Mouse (Mus musculus) ZHBTc4 (cell line): ENCODE data around the gene Myo3b.

Experiments used
- DNase-seq: peaks from one replicate; pipeline ENCODE4 v3.0.0-alpha.2; 2011; ENCODE audit warnings: low read depth, low spot score

Myo3b gene

GRCm38 (mm10) chr2:70278425-70279277 is 239.7 kb downstream of the Myo3b start:
- peak; percentile 96 for DNase-seq

- no peak for DNase-seq
Measured at GRCm38 (mm10) chr2:70284109-70284508, 245.2 kb downstream of the Myo3b start.

DNA sequence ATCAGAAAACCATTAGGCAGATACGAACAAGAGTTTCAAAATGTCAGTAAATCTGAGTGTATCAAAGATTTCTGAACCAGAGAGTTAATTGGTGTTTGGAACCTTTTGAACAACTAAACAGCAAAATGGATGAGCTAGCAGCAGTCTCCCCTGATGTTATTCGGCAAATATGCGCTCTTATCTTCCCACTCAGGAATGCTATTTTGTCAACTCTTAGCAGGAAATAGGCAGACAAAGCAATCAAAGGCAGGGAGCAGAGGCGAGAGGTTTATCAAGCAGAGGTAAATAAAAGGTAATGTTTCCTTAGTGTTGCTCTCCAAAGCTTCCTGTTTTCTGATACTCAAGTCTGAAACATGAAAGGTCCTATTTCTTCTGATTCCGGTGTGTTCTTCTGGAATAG is 252.1 kb downstream of the Myo3b start:
- no peak for DNase-seq

GRCm38 (mm10) chr2:70292776-70293175 is 253.8 kb downstream of the Myo3b start:
- peak; percentile 64 for DNase-seq

DNA sequence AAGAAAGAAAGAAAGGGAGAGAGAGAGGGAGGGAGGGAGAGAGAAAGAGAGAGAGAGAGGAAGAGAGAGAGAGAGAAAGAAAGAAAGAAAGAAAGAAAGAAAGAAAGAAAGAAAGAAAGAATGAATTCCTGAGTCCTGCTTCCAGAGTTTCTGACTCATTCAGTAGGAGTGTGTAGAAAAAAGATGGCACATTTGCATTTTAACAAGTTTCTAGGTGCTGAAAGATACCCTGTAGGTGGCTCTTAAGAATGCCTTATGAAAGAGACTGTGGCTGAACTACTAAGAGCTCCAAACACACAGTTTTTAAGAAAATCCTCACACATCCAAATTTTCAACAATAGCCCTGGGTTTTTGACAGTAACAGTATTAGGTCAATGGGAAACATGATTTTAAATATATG is 264.0 kb downstream of the Myo3b start:
- DNase-seq: no peak

DNA sequence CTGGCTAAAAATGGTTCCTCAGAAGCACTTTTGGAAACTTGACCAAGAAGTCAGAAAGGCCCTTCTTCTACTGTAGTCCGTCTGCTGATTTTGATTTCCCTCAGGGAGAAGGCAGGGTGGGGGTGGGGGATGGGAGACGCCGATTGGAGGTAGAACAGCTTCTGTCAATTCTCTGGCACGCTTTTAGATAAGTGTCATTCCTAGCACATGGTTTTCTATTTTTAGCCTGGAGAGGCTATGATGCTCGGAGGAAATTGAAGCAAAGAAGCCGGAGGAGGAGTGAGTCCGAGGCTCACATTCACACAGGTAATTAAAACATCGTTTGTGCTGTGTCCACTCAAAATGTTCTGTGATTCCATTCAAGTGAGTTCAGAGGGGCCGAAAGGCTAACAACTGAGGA is 276.2 kb downstream of the Myo3b start:
- DNase-seq: no peak

- DNase-seq: no peak
Measured at GRCm38 (mm10) chr2:70315734-70316133, 276.8 kb downstream of the Myo3b start.

DNA sequence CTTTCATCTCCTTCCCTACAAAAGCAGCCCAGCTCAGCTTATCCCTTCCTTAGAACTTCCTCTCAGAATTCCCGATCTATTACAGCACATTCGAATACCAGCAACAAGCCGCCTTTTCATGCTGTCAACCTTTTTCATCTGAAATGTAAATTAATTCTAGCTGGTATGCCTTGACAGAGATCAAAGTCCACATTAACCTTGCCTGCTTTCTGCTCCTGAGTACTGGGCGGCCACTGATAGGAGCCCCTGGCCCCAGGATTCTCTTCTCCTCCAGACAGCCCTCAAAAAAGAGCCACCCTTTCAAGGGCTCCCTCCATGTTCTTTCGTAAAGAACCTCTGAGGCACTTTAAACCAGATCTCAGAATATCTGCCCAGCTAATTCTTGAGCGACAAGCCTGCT is 278.9 kb downstream of the Myo3b start:
- DNase-seq: no peak

DNA sequence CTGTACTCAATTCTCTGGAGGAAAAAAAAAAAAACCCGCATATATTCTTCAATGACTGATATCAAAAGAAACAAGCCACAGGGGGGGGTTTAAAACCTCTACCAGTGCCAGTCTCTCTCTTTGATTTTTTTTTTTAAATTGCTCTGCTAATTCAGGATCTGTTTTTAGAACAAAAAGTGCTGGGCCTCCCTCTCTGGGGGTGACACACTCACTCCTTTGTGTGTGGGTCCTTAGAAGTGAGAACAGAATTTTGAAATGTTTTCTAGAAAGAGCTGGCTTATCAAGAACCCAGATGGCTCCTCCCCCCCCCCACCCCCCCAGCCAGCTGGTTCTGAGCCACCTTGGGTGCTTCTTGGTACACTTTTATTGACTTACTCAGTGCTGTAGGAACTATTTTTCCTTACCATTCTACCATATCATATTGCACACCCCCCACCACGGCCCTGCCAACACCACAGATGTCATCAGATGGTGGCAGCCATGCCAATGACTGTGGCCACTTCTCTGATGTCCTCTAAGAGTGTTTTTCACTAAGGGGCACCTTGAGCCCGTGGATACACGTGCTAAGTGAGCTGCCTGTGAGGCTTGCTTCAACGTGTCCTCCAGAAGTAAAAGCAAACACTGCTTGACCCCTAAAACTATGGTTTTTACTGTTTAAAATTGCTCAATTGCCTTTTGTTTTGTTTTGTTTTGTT is 280.1 kb downstream of the Myo3b start:
- no peak for DNase-seq

GRCm38 (mm10) chr2:70322767-70323166 is 283.8 kb downstream of the Myo3b start:
- DNase-seq: no peak

DNA sequence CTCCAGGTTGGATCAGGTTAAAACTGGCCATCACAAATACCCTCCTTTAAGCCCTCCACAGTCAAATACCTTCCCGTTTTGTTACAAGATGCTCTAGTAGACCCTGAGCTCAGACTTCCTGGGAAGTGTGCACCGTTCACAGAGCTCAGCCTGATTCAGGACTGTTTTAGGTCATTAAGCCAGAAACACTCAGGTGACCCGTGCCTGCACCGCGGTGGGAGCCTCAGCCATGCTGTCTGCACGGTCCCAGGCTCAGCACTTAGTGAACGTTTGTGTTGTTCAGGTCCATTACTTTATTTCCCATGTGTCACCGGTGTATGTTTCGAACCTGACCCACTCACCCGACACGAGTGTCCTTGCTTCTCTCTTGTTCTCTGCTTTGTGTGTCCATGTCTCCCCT is 288.7 kb downstream of the Myo3b start:
- DNase-seq: peak; percentile 35

- no peak for DNase-seq
Measured at GRCm38 (mm10) chr2:70332905-70333304, 294.0 kb downstream of the Myo3b start.

GRCm38 (mm10) chr2:70333553-70333952 is 294.6 kb downstream of the Myo3b start:
- DNase-seq: no peak

DNA sequence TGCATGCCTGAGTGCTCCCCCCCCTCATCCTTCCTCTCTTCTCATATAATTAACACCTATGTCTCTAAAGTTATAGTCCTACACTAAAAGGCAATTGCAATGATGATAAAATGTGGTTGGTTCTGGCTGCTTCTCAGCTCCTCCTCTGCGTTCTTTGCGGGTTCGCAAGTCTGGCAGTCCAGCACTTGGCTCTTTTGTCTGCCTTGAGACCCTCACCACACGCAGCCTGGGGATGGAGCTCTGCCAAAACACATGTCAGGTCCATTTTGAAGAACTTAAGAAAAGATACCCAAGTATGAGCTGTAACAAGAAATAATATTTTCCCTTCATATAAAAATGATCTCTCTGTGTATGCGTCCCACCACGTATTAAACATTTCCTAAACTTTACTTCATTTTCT is 297.6 kb downstream of the Myo3b start:
- DNase-seq: no peak

GRCm38 (mm10) chr2:70337208-70337611 is 298.3 kb downstream of the Myo3b start:
- DNase-seq: peak; percentile 21

DNA sequence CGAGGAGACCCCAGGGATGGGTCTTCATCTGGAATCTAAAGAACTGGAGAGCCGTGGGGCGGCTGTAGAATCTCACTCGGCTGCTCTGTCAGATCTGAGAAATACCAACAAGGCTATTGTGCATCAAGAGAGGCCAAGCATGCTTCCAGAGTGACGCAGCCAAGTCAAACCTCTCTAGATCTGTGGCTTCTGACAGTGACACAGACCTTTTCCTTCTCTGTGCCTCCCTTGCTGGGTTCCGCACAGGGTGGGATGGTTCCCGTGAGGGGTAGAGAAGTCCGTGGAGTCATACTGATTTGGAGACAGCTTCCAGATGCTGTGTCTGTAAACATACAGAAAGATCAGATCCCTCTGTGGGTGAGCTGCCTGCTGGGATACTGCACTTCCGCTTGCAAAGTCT is 298.9 kb downstream of the Myo3b start:
- no peak for DNase-seq

- DNase-seq: no peak
Measured at GRCm38 (mm10) chr2:70339061-70339460, 300.1 kb downstream of the Myo3b start.

- peak; percentile 73 for DNase-seq
Measured at GRCm38 (mm10) chr2:70339501-70339900, 300.6 kb downstream of the Myo3b start.

DNA sequence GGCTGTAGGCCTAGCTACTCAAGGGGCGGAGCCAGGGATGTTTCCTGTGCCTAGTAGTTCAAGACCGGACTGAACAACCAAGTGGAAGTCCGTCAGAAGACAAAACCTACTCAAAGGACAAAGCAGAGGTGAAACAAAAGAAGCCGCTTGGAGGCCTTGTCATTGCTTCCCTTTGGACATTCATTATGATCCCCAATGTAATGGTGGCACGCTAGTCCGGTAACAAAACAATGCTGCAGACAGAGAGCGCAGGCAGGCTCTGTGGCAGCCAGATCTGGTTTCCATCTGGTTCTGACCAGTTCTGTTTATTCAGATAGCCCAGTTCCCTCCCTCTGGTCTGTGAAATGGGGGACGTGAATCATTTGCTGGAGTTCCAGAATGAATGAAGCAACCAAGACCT is 301.3 kb downstream of the Myo3b start:
- peak; percentile 95 for DNase-seq

DNA sequence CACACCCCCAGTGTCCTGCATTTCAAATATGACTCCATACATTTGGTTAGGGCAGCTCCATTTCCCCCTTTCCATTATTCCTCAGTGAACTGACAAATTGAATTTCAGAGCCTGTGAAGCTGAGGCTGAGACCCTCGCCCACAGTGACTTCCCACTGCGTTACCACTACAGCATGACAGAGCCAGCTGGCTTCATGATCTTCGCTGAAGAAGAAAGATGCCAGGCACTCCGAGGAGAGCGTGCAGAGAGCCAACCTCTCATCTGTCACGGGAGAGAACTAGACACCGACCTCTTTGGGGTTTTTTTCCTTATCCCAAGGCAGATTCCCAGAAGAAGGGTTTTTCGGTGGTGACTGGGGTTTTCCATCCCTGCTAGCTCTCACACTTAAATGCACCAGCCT is 306.2 kb downstream of the Myo3b start:
- DNase-seq: no peak

DNA sequence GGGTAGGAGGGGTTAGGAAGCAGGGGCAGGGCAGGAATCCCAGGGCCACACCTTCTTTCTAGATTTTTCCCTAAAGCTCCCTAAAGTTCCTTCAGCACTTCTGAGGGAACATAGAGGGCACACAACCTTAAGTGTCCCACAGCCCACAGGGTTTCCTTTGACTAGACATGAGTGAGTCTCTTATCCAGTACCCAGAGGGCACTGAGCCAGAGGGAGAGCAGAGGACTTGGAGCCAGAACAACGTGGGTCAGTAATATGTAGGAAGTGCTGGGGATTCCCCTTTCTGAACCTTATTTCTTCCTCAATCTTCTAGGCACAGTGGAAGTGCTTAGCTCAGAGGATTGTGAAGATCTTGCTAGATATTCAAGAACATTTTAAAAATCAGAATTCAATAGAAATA is 308.6 kb downstream of the Myo3b start:
- no peak for DNase-seq

DNA sequence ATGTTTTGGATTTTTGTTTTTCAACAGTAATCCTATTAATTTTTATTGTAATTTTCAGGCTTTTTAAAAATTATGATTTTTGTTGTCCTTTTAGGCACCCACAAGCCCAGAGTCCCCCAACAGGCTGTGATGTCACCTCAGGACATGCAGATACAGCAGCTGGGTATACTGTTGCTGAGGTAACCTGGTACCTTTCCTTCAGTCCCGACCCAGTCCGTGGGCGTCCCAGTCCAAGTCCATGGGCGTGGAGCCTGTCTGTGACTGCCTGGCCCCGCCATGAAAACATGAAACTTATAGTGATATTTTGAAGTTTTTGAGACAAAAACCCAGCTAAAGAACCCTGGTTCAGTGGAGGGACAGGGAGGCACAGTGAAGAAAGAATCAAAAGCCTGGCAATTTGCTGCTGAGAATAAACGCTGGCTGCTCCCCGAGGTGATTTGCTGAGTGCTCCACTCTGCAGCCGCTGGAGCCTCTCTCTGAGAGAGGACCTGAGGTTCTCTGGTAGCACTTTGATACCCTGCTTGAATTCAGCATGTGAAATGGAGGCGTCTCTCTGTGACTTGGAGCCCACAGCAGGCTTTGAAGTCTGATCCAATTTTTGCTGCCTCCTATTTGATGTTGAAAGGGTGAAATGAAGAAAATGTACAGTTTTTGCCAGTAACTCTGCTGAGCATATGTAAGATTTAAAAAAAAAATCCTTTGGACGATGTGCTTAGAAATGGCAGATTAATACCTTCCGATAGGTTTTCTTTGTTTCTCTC is 310.0 kb downstream of the Myo3b start:
- no peak for DNase-seq
